Mouse (Mus musculus): ENCODE measurements around the gene Slc25a28. TPM values are rescaled to one million over a fixed set of nuclear protein-coding genes. Genes with fewer than 3 reads are reported as not detected.
A peak's percentile ranks its signal among the peaks of the same experiment; 100 is the strongest.

Gene Slc25a28
- total RNA-seq, 1 experiment: 54.8 TPM

DNA sequence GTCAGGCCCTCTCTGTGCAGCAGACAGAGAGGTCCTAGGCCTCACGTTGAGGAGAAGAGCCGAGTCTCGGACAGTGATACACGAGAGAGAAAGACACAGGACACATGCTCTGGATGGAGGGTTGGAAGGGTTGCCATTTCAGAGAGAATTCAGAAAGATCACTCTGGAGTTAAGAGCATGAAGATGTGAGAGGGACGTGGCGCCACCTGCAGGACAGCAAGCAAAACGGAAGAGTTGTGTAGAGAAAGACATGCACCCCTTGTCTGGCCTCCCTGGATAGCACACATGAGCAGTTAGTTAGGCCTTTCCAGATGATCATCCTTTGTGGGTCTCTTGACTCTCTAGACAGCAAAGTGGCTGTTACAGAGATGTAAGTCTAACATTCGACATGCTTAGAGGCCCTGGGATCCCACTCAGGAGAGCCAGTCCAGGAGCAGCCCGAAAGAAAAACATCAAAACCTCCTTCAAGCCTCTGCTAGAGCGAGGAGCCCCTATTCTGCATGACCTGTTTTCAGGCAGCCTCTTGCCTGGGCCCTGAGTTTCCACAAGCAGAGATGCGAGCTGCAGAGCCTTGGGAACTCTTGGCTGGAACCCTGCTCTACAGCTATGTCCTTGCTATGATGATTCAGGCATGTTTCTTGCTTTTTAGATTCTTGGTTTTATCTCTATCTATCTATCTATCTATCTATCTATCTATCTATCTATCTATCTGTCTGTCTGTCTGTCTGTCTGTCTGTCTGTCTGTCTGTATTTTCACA lies 18.8 kb downstream of the Slc25a28 start:
- Histone ChIP-seq H3K9me3 (ENCODE audit: control insufficient read depth, insufficient read depth, low read depth, low read length) (no peaks in the 10 kb centered on the region), H3K4me3 (ENCODE audit: insufficient read depth in 1 of 2, low read depth in 1 of 2, low read length in 2 of 2, poor library complexity in 1 of 2, severe bottlenecking in 1 of 2) (no peak overlapping the region), H3K9ac (ENCODE audit: insufficient read depth, low read depth, low read length, poor library complexity, severe bottlenecking) (no peak overlapping the region), H3K4me1 (ENCODE audit: control insufficient read depth in 2 of 2, insufficient read depth in 2 of 2, low read length in 2 of 2, poor library complexity in 1 of 2) (no peaks in the 10 kb centered on the region), H3K27ac (ENCODE audit: insufficient read depth, low read depth, low read length, poor library complexity, severe bottlenecking) (no peak overlapping the region), H3K36me3 (ENCODE audit: control insufficient read depth, insufficient read depth, low read length, poor library complexity, severe bottlenecking) (no peaks in the 10 kb centered on the region)
- TF ChIP-seq ZNF384 (IDR thresholded peaks at IDR 0.05; ENCODE audit: low read depth, low read length) (no peak), ZC3H11A (IDR thresholded peaks at IDR 0.05; ENCODE audit: borderline replicate concordance, low read depth, low read length) (peak; percentile 36; the same call in 1 of the 2 replicates)
- peak; percentile 71 for DNase-seq (ENCODE audit: low read depth, low spot score)
- in situ Hi-C loops (cut with MboI; ENCODE audit: low sequenced_read_pairs in 2 of 2, unreplicated experiment in 2 of 2): no loop called here

DNA sequence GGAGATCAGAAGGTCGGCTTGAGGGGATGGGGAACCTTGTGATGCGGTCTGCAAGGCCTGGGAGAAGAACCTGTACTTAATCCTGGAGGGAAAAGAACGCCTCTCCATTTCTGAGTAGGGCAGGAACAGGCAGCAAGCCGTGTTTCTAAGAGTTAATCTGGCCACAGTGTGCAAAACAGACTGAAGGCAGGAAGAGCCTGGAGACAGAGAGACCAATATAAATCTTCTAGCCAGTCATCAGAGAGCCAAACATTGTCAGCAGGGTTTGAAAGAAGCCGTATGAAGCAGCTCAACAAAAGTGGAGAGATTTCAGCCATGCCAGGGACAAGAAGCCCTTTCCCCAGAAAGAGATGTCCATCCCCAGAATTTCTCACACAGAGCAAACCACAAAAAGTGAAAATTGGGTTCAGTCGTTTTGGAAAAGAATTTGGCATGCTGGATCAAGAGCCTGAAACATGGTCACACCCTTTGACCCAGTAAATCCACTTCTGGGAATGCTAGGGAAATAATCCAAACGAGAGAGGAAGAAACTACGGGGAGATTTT lies 23.4 kb downstream of the Slc25a28 start:
- DNase-seq (ENCODE audit: low read depth, low spot score): no peak
- in situ Hi-C loops (cut with MboI; ENCODE audit: low sequenced_read_pairs in 2 of 2, unreplicated experiment in 2 of 2): no loop called here
- TF ChIP-seq HCFC1 (IDR thresholded peaks at IDR 0.05; ENCODE audit: borderline replicate concordance, insufficient read depth, low read length): no peak
- TF ChIP-seq MAFK (IDR thresholded peaks at IDR 0.05; ENCODE audit: insufficient read depth, low read depth, low read length): no peak
- TF ChIP-seq CHD2 (IDR thresholded peaks at IDR 0.05; ENCODE audit: low read depth, low read length): no peak
- TF ChIP-seq ZNF384 (IDR thresholded peaks at IDR 0.05; ENCODE audit: low read depth, low read length): no peak
- no peak for TF ChIP-seq ZC3H11A (IDR thresholded peaks at IDR 0.05; ENCODE audit: borderline replicate concordance, low read depth, low read length)

DNA sequence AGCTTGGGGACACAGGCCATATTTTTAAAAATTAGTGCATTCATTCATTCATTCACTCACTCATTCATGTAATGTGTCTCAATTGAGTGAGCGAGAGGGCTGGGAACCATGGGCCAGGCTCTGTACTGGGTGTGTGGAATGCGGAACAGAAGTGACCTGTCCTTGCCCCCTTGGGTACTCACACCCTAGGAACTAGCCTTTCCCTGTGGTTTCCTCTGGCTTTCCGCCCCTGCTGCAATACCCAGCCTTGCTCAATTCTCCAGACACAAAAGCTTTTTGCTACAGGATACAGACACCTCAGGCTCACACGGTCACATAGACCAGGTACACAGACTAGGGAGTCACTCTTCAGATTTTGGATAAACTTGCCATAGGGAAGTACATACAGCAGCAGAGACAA lies 26.3 kb downstream of the Slc25a28 start:
- H3K27ac ChIP-seq (ENCODE audit: insufficient read depth, low read depth, low read length, poor library complexity, severe bottlenecking): no peak overlapping the region
- no peak overlapping the region for H3K4me3 ChIP-seq (ENCODE audit: insufficient read depth in 1 of 2, low read depth in 1 of 2, low read length in 2 of 2, poor library complexity in 1 of 2, severe bottlenecking in 1 of 2)
- no peak for DNase-seq (ENCODE audit: low read depth, low spot score)
- TF ChIP-seq MAFK (IDR thresholded peaks at IDR 0.05; ENCODE audit: insufficient read depth, low read depth, low read length) (no peak), CHD2 (IDR thresholded peaks at IDR 0.05; ENCODE audit: low read depth, low read length) (no peak), HCFC1 (IDR thresholded peaks at IDR 0.05; ENCODE audit: borderline replicate concordance, insufficient read depth, low read length) (no peak), ZNF384 (IDR thresholded peaks at IDR 0.05; ENCODE audit: low read depth, low read length) (no peak), ZC3H11A (IDR thresholded peaks at IDR 0.05; ENCODE audit: borderline replicate concordance, low read depth, low read length) (no peak)
- in situ Hi-C loops (cut with MboI; ENCODE audit: low sequenced_read_pairs in 2 of 2, unreplicated experiment in 2 of 2): no loop called here
- no peaks in the 10 kb centered on the region for H3K36me3 ChIP-seq (ENCODE audit: control insufficient read depth, insufficient read depth, low read length, poor library complexity, severe bottlenecking)
- no peak overlapping the region for H3K9ac ChIP-seq (ENCODE audit: insufficient read depth, low read depth, low read length, poor library complexity, severe bottlenecking)
- no peaks in the 10 kb centered on the region for H3K9me3 ChIP-seq (ENCODE audit: control insufficient read depth, insufficient read depth, low read depth, low read length)
- no peaks in the 10 kb centered on the region for H3K4me1 ChIP-seq (ENCODE audit: control insufficient read depth in 2 of 2, insufficient read depth in 2 of 2, low read length in 2 of 2, poor library complexity in 1 of 2)

More for the DNA sequence above, 23.4 kb downstream of the Slc25a28 start:
- Histone ChIP-seq H3K4me1 (ENCODE audit: control insufficient read depth in 2 of 2, insufficient read depth in 2 of 2, low read length in 2 of 2, poor library complexity in 1 of 2) (no peaks in the 10 kb centered on the region), H3K27ac (ENCODE audit: insufficient read depth, low read depth, low read length, poor library complexity, severe bottlenecking) (no peak overlapping the region), H3K4me3 (ENCODE audit: insufficient read depth in 1 of 2, low read depth in 1 of 2, low read length in 2 of 2, poor library complexity in 1 of 2, severe bottlenecking in 1 of 2) (no peak overlapping the region), H3K36me3 (ENCODE audit: control insufficient read depth, insufficient read depth, low read length, poor library complexity, severe bottlenecking) (no peaks in the 10 kb centered on the region), H3K9me3 (ENCODE audit: control insufficient read depth, insufficient read depth, low read depth, low read length) (no peaks in the 10 kb centered on the region), H3K9ac (ENCODE audit: insufficient read depth, low read depth, low read length, poor library complexity, severe bottlenecking) (no peak overlapping the region)

DNA sequence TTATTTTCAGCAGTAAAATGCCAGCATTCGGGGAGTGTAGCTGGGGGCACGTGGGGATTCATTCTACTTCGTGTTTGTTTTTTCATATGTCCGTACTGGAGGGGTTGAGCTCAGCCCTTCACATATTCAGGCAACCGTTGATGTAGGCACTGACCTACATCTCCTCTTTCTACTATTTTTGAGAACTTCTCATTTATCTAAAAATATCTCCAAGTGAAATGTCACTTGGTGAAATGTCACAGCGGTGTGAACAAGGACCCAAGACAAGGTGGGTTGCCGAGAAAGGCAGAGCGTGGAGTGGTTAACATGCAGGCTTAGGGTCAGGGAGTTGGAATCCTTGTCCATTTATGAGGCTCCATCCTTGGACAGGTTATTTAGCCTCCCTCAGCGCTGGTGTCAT lies 27.4 kb downstream of the Slc25a28 start:
- Histone ChIP-seq H3K4me3 (ENCODE audit: insufficient read depth in 1 of 2, low read depth in 1 of 2, low read length in 2 of 2, poor library complexity in 1 of 2, severe bottlenecking in 1 of 2) (no peak overlapping the region), H3K9ac (ENCODE audit: insufficient read depth, low read depth, low read length, poor library complexity, severe bottlenecking) (no peak overlapping the region), H3K36me3 (ENCODE audit: control insufficient read depth, insufficient read depth, low read length, poor library complexity, severe bottlenecking) (no peaks in the 10 kb centered on the region), H3K9me3 (ENCODE audit: control insufficient read depth, insufficient read depth, low read depth, low read length) (no peaks in the 10 kb centered on the region), H3K27ac (ENCODE audit: insufficient read depth, low read depth, low read length, poor library complexity, severe bottlenecking) (no peak overlapping the region), H3K4me1 (ENCODE audit: control insufficient read depth in 2 of 2, insufficient read depth in 2 of 2, low read length in 2 of 2, poor library complexity in 1 of 2) (no peaks in the 10 kb centered on the region)
- TF ChIP-seq ZC3H11A (IDR thresholded peaks at IDR 0.05; ENCODE audit: borderline replicate concordance, low read depth, low read length): no peak
- no peak for TF ChIP-seq MAFK (IDR thresholded peaks at IDR 0.05; ENCODE audit: insufficient read depth, low read depth, low read length)
- no peak for TF ChIP-seq HCFC1 (IDR thresholded peaks at IDR 0.05; ENCODE audit: borderline replicate concordance, insufficient read depth, low read length)
- TF ChIP-seq CHD2 (IDR thresholded peaks at IDR 0.05; ENCODE audit: low read depth, low read length): no peak
- TF ChIP-seq ZNF384 (IDR thresholded peaks at IDR 0.05; ENCODE audit: low read depth, low read length): no peak
- in situ Hi-C loops (cut with MboI; ENCODE audit: low sequenced_read_pairs in 2 of 2, unreplicated experiment in 2 of 2): no loop called here
- no peak for DNase-seq (ENCODE audit: low read depth, low spot score)
